Mouse (Mus musculus) gonadal fat pad, adult 2 months (tissue): Measurements from ENCODE around the gene Usp22. TPM values are rescaled to one million over a fixed set of nuclear protein-coding genes. Genes with fewer than 3 reads are reported as not detected.
"Not testable (repeated sequence)": the region's sequence is repeated elsewhere in the genome, so short reads cannot be mapped to it uniquely, and the experiment has no call there.

ENCODE experiments used
- DNase-seq: peaks from one replicate; pipeline ENCODE4 v3.0.0-alpha.2; 2012; ENCODE audit warnings: low read depth
- polyA plus RNA-seq: library from polyadenylated mRNA; depleted of rRNA; stranded (reverse); fragments of >200 nt; gene quantifications from 2 replicates; pipeline ENCODE4 v1.2.3, GENCODE M21; 2012

The Usp22 gene
- polyA plus RNA-seq, 1 experiment = 44.6 TPM

DNA sequence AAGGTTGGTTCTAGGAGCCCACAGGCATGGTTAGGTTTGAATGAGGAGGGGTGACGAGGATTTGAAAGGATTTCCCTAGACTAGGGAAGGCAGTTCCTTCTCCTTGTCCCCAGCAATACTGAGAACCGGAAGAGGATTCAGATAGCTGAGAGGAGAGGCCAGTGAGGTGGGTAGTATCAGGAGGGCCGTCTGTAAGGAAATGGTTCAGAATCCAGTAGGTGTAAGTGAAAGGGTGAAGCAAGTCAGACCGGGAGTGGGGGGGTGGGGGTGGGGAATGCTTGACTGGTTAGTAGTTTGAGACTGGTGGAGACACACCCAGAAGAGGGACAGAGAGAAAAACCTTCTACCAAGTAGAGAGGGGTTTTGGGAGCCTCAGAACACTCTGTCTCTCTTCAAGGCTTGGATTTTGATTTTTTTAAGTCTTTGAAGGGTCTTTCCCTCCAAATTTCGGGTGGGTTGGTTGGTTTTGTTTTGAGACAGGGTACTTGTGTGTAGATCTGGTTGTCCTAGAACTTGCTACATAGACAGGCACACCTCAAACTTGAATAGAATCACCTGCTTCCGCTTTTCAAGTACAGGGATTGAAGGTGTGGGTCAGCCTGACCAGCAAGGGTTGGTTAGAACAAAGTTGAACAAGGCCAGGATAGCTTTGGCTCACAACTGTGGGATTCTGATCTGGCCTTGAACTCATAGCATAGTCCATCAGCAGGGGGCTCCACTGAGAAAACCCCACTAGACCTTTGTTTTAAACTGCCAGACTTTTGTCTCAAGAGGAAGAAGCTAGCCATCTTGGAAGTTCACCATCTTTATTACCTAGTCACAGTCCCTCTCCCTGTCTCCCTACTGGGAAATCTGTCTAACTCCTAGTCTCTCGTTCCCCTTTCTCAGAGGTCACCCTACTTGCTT lies 31.0 kb downstream of the Usp22 start:
- no peak for DNase-seq

DNA sequence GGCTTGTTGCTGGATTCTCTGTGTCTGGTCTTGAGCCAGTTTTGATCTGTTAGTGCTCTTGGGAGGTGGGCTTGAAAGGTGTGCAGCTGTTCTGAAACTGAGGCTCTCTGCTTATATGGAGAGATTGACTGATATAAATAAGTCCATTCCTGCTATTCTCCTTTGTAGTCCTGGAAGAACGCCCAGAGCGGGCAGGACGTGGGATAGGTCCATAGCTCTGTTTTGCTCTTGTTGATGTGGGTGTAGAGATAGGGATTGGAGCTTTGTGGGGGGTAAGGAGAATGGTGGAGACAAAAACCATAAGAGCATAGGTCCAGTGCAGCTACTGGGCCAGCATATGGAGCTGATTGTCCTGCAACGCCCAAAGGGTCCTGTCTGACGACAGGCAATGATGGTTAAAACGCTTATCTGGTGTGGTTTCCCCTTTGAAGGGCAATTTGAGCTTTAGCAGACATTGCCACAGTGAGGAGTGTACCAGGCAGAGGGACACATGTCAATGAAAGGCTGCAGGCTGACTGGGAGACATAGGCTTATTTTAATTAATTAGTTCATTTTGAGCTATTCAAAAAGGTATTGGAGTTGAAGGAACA lies 31.8 kb downstream of the Usp22 start:
- DNase-seq = no peak

DNA sequence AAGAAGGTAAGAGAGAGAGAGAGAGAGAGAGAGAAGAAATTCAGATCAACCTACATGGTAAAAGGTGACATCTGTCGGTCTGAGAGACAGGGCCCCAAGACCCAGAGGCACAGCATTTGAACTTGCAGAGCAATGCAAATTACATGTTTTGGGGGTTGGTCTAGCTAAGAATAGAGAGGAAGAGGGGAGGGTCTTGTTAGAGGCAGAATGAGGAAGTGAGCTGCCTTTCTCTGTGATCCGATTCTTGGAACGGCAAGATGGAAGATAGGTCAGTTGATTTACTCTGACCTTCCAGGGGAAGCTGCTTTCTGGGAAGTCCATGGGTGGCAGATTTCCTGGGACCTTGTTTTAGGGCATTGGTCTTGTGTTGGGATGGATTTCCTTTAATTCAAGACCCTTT lies 32.6 kb downstream of the Usp22 start:
- DNase-seq = no peak

DNA sequence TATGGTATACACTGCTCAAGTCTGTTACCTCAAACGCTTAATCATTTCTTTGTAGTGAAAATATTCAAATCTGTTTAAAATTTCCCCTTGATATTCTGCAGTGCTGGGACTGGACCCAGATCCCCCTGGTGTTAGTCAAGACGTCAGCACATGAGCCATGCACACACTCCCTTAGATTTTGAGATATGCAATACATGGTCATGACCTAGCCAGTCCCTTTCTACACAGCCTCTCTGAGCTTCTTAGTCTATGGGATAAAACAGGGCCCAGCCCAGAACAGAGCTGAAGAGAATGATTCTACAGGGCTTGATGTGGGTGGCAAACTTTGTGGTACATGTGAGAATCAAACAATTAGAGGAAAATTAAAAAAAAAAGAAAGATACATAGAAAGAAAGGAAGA lies 33.2 kb downstream of the Usp22 start:
- DNase-seq = no peak

DNA sequence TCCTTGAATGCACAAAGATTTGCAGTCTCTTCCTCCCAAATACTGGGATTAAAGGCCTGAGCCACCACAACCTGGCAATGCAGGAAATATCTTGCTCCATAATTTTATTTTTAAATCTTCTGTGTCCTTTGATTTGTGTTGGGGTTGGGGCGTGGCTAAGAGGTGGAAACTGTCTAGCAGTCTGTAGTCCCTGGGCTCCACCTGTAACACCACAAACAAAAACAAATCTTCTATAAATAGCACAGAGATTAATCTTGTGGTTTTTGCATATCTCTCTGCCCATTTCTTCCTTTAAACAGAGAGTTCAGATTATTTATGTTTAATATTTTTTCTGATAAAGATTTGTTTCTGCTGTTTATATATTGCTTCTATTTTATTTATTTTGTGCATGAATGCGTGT lies 41.9 kb downstream of the Usp22 start:
- DNase-seq = no peak

DNA sequence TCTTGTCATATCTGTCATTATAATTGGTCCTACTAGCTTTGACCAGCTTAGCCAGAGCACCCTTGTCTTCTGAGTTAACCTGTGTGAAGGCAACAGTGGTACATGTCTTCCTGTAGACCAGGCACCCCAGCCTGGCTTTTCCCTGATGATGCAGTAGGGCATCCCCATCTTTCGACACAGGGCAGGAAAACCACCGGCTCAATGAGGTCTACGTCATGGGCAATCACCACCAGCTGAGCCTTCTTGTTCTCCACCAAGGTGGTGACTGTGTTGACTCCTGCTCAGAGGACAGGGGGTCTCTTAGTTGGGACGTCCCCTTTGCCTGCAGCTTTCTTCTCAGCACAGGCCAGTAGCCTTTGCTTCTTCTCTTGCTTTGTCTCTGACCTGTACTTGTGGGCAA lies 44.2 kb downstream of the Usp22 start:
- DNase-seq = not testable (repeated sequence)

DNA sequence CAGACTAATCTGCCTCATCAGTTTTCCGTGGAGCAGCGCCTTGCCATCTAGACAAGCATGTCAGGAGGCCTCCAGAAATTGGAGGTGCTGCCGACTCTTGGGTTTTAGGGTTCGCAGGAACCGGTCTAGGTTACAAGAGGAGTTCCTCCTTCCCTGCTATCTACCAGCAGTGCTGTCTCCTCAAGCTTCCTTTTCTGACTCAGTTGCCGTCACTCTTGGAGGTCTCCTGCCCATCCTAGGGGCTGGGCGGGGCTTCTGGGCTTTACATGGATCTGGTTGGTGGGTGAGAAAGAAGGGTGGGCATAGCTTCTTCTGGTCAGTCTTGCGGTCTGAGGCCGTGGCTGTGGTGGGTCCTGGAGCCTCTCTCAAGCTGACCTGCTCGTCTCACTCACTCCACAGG lies 45.5 kb downstream of the Usp22 start:
- no peak for DNase-seq

DNA sequence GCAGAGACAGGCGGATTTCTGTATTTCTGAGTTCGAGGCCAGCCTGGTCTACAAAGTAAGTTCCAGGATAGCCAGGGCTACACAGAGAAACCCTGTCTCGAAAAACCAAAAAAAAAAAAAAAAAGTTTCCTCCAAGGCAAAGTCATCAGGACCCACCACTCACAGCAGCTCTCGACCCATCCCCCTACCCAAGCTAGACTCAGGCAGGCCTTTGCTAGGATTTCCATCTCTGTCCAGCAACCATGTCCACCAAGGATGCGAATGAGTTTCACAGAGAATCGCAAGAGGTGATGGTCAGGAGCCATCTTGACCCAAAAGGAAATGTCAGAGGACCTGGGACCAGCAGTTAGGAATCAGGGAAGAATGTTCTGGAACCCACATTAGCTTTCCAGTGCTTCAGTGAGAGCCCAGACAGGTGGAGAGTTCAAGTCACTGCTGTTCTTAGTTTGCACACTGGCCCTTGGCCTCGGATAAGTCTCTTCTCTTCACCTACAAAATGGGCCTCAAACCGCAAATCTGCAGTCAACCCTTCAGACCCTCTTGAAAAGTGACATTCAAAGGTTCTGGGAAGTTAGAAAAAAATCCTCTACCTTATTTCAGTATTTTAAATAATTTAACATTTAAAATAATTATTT lies 47.3 kb downstream of the Usp22 start:
- DNase-seq = no peak

DNA sequence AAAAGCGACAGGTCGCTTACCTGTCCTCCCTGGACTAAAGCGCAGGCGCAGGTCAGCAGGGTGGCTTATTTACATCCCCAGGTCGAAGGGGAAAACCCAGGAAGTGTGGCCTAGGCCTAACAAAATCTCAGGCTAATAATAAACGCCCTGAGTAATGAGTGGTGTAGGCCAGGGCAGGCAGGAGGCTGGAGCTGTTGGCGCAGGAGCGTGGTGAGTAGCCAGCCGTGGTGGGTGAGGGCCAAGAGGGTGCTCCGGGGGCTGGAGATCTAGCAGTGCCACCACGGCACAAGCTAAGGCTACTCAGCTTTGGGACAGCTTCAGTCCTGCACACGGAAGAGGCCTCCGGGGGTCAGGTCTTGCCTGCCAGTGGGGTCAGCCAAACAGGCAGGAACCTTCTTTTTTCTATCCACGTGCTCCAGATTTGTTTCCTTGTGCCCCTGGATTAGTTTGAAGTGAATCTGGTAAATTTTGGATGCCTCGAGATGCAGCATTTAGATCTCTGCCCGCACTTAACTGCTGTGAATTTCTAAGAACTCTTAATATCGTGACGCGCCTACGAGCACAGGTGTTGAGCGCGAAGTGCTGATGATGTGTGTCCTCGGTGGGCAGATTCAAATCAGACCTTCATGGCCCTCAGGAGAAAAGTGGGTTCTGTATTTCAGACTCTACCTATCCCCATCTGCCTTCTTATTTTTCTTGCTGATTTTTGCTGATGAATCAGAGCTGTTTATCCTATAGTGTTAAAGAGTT lies 48.1 kb downstream of the Usp22 start, which contains the start of gene Tnfrsf13b:
Tnfrsf13b (plus strand) TSS at position 150 of the 750 bp plus-strand sequence.
- no peak for DNase-seq

DNA sequence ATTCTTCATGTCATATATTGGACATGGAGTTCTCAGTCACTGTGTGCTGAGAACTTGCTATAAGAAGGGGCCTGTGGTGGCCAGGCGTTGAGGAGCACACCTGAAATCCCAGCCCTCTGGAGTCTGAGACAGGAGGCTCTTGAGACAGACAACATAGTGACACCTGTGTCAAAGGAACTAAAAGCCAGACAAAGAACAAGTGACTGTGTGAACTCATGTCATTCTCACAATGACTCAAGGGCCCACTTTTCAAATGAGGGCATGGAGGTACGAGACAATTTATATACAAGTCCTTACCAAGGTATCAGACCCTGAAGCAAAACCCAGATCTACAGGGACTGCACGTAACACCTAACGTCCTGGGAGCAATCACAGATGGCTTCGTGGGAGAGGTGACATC lies 48.9 kb downstream of the Usp22 start:
- no peak for DNase-seq

DNA sequence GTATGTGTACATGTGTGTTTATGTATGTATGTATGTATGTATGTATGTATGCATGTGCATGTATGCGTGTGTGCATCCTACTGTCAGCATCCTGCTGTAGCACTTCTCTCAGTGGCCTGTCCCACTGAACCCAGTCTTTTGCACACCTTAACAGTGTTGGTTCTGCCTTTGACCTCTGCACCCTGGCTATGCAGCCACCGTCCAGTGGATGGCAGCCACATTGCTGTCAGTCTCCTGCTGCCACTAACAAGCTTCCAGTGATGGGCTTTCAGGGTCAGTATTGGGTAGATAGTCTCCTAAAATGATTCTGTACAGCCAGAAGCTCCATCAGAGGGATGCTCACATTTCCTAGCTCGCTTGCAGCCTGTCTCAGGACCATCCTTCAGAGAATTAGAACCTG lies 51.0 kb downstream of the Usp22 start:
- DNase-seq = no peak

DNA sequence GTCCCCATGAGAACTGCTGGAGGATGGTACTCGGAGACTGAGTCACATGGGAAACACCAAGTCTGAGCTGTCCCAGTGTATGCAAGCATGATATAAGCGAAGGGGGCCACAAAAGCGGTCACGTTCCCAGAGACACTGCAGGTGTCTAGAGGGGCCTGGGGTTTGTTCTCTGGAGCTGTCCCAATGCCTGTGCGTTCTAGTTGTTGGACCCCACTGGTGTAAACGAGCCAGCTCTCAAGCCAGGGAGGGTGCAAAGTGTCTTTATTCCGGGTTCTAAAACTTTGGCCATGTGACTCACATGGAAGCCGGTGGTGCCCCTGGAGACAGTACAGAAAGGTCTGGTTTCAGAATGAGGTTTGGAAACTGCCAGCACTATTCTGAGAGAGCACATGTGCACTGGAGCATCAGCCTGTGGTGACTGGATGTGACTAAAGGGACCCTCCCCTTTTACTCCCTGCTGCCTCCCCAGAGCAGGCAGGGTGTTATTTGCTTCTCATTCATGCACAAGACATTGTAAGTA lies 52.0 kb downstream of the Usp22 start:
- DNase-seq = no peak

DNA sequence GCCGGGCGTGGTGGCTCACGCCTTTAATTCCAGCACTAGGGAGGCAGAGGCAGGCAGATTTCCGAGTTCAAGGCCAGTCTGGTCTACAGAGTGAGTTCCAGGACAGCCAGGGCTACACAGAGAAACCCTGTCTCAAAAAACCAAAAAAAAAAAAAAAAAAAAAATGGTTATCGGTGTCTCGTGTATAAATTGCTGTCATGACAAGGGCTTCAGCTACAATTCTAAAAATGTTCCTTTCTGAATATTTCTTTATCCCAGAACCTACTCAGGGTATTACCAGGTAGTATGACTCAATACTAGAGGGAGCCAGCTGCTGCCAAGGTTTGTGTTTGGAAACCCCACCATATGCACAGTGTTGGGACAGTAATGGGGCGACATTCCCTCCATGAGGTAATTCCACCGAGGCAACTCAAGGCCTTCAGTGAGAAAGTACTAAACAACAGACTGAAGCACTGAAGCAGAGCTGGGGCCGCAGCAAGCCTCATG lies 52.5 kb downstream of the Usp22 start:
- DNase-seq = no peak

DNA sequence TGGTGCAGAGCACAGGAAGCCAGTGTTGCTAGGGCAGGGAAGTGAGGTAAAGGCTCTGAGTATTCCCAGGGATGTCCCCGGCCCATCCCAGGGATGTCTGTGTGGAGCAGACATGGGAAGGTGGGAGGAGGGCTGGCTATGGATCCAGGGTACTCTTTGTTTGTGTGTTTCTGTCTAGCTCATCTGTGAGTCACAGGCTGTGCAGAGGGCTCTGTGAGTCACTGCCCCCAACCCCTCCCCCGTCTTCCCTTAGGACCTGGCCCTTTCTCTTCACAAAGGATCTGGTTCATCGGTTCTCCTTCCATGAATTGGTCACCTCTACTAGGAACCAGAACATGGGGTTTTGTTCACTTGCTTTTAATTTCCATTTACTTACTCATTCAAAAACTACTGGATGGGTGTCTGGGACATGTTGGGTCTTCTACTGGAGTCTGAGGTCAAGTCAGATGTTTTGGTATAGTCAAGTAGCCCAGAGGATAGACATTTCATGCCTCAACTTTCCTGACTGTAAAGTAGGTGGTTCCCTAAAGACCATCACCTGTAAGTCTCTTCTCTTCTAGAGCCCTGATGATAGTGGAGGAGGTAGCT lies 54.8 kb downstream of the Usp22 start:
- DNase-seq = no peak

DNA sequence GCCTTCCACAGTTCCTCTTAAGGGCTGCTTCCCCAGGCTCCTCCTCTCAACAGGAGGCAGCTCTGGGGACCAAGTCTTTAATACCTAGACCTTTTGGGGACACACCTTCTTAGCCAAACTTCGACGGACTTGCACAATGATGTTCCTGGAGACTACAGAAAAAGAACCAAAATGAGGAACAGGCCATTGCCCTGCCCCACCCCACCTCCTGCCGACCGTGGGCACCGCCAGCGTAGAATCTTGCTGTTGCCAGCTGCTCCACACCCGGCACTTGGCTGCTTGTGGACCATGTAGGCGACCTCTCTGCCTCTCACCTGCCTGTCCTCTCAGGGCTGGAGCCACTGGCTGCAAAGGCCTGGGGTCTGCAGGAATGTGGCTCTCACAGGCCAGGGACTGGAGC lies 58.6 kb downstream of the Usp22 start:
- DNase-seq = no peak

DNA sequence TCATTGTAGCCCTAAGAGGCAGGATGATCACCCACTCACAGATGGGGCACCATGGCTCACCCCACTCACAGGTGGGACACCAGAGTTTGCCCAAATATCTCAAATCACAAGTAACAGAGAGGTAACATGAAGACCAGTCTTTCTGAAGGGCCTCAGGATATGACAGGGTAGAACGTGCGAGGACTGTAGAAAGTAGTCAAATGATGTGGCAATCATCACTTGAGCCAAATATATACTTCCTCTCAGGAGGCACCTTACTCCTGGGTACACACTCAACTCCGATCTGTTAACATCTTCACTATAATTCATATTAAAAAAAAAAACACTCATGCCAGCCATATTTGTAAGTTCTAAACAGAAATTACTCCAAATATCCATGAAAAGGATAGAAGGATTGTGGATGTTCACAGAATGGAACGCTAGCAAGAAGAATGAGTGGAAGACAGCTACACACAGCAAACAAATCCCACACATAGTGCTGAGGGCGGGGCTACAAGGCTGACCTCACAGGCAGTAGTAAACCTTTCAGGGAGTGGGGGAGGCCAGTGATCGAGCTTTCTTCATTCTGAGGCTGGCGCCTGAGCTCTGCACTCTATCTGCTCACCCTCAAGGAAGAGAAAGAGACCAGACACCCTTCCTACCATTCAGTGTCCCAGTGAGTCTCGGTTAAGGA lies 62.4 kb downstream of the Usp22 start:
- no peak for DNase-seq

DNA sequence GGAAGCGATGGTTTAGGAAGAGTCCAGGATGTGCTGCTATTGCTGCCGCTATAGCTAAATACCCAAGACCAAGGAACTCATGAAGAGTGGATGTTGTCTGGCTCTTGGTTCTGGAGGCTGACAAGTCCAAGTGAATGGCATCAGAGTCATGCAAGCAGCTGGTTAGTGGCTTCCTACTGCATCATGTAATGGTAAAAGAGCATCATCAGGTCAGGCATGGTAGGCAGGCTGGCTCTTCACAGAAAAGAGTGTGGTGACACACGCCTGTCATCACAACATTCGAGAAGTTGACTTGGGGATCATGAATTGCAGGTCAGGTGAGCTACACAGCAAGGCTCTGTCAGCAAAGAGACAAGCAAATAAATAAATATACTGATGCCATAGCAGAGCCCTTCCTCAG lies 63.4 kb downstream of the Usp22 start:
- DNase-seq = no peak

DNA sequence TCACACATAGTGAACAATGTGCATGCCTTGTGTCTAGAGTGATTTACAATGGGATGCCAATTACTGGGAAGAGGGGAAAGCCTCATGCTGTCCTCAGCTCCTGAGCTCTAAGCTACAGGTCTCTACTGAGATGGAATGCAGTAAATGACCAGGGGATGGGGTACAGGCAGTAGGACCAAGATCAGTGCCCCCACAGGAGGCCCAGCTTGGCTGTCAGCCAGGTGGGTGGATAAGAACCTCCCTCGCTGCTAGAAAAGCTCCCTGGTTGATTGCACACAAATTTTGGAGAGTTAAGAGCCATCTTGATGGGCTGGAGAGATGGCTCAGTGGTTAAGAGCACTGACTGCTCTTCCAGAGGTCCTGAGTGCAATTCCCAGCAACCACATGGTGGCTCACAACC lies 63.9 kb downstream of the Usp22 start:
- DNase-seq = no peak

DNA sequence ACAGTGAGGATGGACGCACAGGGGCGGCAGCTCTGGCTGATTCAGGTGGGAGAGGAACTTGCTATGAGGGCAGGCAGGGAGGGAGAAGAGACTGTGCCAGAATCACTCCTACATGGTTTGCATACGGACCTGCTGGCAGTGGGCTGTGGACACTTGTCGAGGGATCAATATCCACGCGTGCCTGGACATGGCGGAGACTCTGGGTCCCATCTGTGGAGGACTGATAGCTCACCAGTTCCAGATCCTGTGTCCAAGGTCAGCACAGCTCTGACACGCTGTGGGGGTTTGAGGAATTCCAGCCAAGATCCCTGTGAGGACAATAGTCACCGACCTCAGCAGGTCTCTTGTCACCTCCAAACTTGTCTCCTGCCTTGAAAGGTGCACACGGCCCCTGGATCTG lies 64.7 kb downstream of the Usp22 start:
- DNase-seq = no peak

DNA sequence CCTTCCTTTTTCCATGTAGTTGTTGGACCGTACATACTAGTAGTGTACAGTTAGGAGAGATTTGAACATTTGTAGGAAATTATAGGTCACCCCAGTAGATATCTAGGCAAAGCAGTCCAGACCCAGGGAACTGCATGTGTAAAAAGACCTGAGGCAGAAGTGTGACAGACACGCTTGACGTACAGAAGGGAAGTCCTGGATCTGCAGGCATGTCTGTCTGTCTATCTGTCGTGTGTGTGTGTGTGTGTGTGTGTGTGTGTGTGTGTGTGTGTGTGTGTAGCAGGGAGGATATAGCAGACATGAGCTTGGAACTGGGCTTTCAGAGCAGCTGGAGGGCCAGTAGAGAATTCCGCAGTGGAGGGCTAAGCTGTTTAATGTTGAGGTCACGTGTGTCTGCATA lies 65.1 kb downstream of the Usp22 start:
- DNase-seq = no peak

DNA sequence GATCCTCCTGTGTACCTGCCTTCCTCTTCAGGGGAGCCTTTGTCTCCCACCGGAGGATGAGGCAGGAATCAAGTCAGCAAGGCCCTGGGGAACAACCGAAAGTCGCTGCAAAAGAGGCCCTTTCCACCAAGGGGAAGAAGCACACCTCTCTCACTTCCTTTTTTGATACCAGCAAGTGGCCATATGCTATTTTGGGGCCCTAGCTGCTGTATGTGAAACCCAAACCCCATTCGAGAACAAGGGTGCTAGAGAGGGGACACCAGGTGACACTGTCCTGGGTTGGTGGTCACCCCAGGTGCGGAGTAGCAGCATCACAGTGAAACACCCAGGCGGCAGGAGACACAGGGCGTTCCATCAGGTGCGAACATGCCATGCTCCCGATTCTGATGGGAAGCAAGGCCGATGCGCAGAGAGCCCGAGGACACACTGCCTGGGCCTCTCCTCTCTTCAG lies 65.9 kb downstream of the Usp22 start:
- DNase-seq = no peak
